Mouse (Mus musculus): ENCODE data around the gene Pde1b. TPM values are rescaled to one million over a fixed set of nuclear protein-coding genes. Genes with fewer than 3 reads are reported as not detected.
A peak's percentile ranks its signal among the peaks of the same experiment; 100 is the strongest.

Pde1b gene
- polyA plus RNA-seq, 1 experiment from 2014 or later = 27.2 TPM

- no peak for ATAC-seq (replicated peaks; ENCODE audit: low FRiP score)
- no peak overlapping the region for H3K4me3 ChIP-seq (ENCODE audit: low read depth, low read length)
- no peak for DNase-seq (ENCODE audit: low spot score)
- no peak overlapping the region for H3K9ac ChIP-seq (ENCODE audit: low read length)
- no peaks in the 10 kb centered on the region for H3K27me3 ChIP-seq (ENCODE audit: control insufficient read depth, insufficient read depth, low read length)
- peaks cover 11% of the 10 kb centered on the region; the same call in 1 of the 2 replicates for H3K4me1 ChIP-seq (replicated peaks; ENCODE audit: control insufficient read depth, insufficient read depth, low read length)
- H3K36me3 ChIP-seq (ENCODE audit: control insufficient read depth, insufficient read depth, low read length) = no peaks in the 10 kb centered on the region
- 74% methylated on average over 1 of the region's 1 CpGs for WGBS
- H3K4me2 ChIP-seq (ENCODE audit: low read depth, low read length, severe bottlenecking) = no peak overlapping the region
- no peaks in the 10 kb centered on the region for H3K9me3 ChIP-seq (ENCODE audit: control insufficient read depth, low read length)
- no peak overlapping the region for H3K27ac ChIP-seq (ENCODE audit: low read depth, low read length)
Measured at GRCm38 (mm10) chr15:103500723-103501122, 2.1 kb upstream of the Pde1b start.

- H3K27ac ChIP-seq (ENCODE audit: low read depth, low read length) = no peak overlapping the region
- no peak overlapping the region for H3K4me2 ChIP-seq (ENCODE audit: low read depth, low read length, severe bottlenecking)
- no peaks in the 10 kb centered on the region for H3K27me3 ChIP-seq (ENCODE audit: control insufficient read depth, insufficient read depth, low read length)
- peaks cover 11% of the 10 kb centered on the region; the same call in 1 of the 2 replicates for H3K4me1 ChIP-seq (replicated peaks; ENCODE audit: control insufficient read depth, insufficient read depth, low read length)
- ATAC-seq (replicated peaks; ENCODE audit: low FRiP score) (no peak), DNase-seq (ENCODE audit: low spot score) (no peak)
- H3K9ac ChIP-seq (ENCODE audit: low read length) = no peak overlapping the region
- no peaks in the 10 kb centered on the region for H3K9me3 ChIP-seq (ENCODE audit: control insufficient read depth, low read length)
- WGBS = 72% methylated on average over 2 of the region's 2 CpGs
- H3K36me3 ChIP-seq (ENCODE audit: control insufficient read depth, insufficient read depth, low read length) = no peaks in the 10 kb centered on the region
- no peak overlapping the region for H3K4me3 ChIP-seq (ENCODE audit: low read depth, low read length)
Measured at GRCm38 (mm10) chr15:103501186-103501585, 1.6 kb upstream of the Pde1b start.

GRCm38 (mm10) chr15:103503251-103503600 is 392 bp downstream of the Pde1b start:
- H3K9me3 ChIP-seq (ENCODE audit: control insufficient read depth, low read length) = no peaks in the 10 kb centered on the region
- no peaks in the 10 kb centered on the region for H3K27me3 ChIP-seq (ENCODE audit: control insufficient read depth, insufficient read depth, low read length)

GRCm38 (mm10) chr15:103503660-103504059 is 826 bp downstream of the Pde1b start:
- peak overlapping the region; percentile 55 for H3K4me3 ChIP-seq (ENCODE audit: low read depth, low read length)
- H3K4me2 ChIP-seq (ENCODE audit: low read depth, low read length, severe bottlenecking) = peak overlapping the region; percentile 94
- no peaks in the 10 kb centered on the region for H3K36me3 ChIP-seq (ENCODE audit: control insufficient read depth, insufficient read depth, low read length)
- H3K9me3 ChIP-seq (ENCODE audit: control insufficient read depth, low read length) = no peaks in the 10 kb centered on the region
- DNase-seq (ENCODE audit: low spot score) = no peak
- ATAC-seq (replicated peaks; ENCODE audit: low FRiP score) = peak; percentile 42
- peaks cover 4% of the 10 kb centered on the region; the same call in 1 of the 2 replicates for H3K4me1 ChIP-seq (replicated peaks; ENCODE audit: control insufficient read depth, insufficient read depth, low read length)
- H3K27ac ChIP-seq (ENCODE audit: low read depth, low read length) = no peak overlapping the region
- peak overlapping the region; percentile 72 for H3K9ac ChIP-seq (ENCODE audit: low read length)
- no peaks in the 10 kb centered on the region for H3K27me3 ChIP-seq (ENCODE audit: control insufficient read depth, insufficient read depth, low read length)
- 51% methylated on average over 12 of the region's 12 CpGs for WGBS

More at GRCm38 (mm10) chr15:103503251-103503600, 392 bp downstream of the Pde1b start:
- H3K9ac ChIP-seq (ENCODE audit: low read length) = peak overlapping the region; percentile 72
- peaks cover 5% of the 10 kb centered on the region; the same call in 1 of the 2 replicates for H3K4me1 ChIP-seq (replicated peaks; ENCODE audit: control insufficient read depth, insufficient read depth, low read length)
- ATAC-seq (replicated peaks; ENCODE audit: low FRiP score) = peak; percentile 70; the same call in 1 of the 2 replicates
- peak overlapping the region; percentile 55 for H3K4me3 ChIP-seq (ENCODE audit: low read depth, low read length)
- no peak overlapping the region for H3K27ac ChIP-seq (ENCODE audit: low read depth, low read length)
- peak overlapping the region; percentile 94 for H3K4me2 ChIP-seq (ENCODE audit: low read depth, low read length, severe bottlenecking)
- no peak for DNase-seq (ENCODE audit: low spot score)
- no peaks in the 10 kb centered on the region for H3K36me3 ChIP-seq (ENCODE audit: control insufficient read depth, insufficient read depth, low read length)
- WGBS = under 1% methylated on average over 15 of the region's 15 CpGs

- 71% methylated on average over 3 of the region's 3 CpGs for WGBS
- Histone ChIP-seq H3K27ac (ENCODE audit: low read depth, low read length) (no peak overlapping the region), H3K27me3 (ENCODE audit: control insufficient read depth, insufficient read depth, low read length) (no peaks in the 10 kb centered on the region)
Measured at GRCm38 (mm10) chr15:103509317-103509716, 6.5 kb downstream of the Pde1b start.

GRCm38 (mm10) chr15:103511652-103512051 is 8.8 kb downstream of the Pde1b start:
- Histone ChIP-seq H3K4me2 (ENCODE audit: low read depth, low read length, severe bottlenecking) (no peak overlapping the region), H3K27me3 (ENCODE audit: control insufficient read depth, insufficient read depth, low read length) (no peaks in the 10 kb centered on the region)

More at GRCm38 (mm10) chr15:103509317-103509716, 6.5 kb downstream of the Pde1b start:
- H3K4me3 ChIP-seq (ENCODE audit: low read depth, low read length) = no peak overlapping the region
- peaks cover 5% of the 10 kb centered on the region; the same call in 1 of the 2 replicates for H3K4me1 ChIP-seq (replicated peaks; ENCODE audit: control insufficient read depth, insufficient read depth, low read length)
- no peak overlapping the region for H3K9ac ChIP-seq (ENCODE audit: low read length)
- DNase-seq (ENCODE audit: low spot score) = no peak
- no peak overlapping the region for H3K4me2 ChIP-seq (ENCODE audit: low read depth, low read length, severe bottlenecking)
- no peaks in the 10 kb centered on the region for H3K9me3 ChIP-seq (ENCODE audit: control insufficient read depth, low read length)
- no peak for ATAC-seq (replicated peaks; ENCODE audit: low FRiP score)
- H3K36me3 ChIP-seq (ENCODE audit: control insufficient read depth, insufficient read depth, low read length) = no peaks in the 10 kb centered on the region

GRCm38 (mm10) chr15:103513621-103514031 is 10.8 kb downstream of the Pde1b start:
- Histone ChIP-seq H3K27me3 (ENCODE audit: control insufficient read depth, insufficient read depth, low read length) (no peaks in the 10 kb centered on the region), H3K9me3 (ENCODE audit: control insufficient read depth, low read length) (no peaks in the 10 kb centered on the region), H3K9ac (ENCODE audit: low read length) (peak overlapping the region; percentile 21; the same call in 1 of the 2 replicates), H3K27ac (ENCODE audit: low read depth, low read length) (no peak overlapping the region; the same call in 1 of the 2 replicates), H3K4me1 (replicated peaks; ENCODE audit: control insufficient read depth, insufficient read depth, low read length) (peaks cover 22% of the 10 kb centered on the region), H3K36me3 (ENCODE audit: control insufficient read depth, insufficient read depth, low read length) (no peaks in the 10 kb centered on the region), H3K4me2 (ENCODE audit: low read depth, low read length, severe bottlenecking) (peak overlapping the region; percentile 63; the same call in 1 of the 2 replicates), H3K4me3 (ENCODE audit: low read depth, low read length) (no peak overlapping the region)
- DNase-seq (ENCODE audit: low spot score) = no peak
- whole genome bisulfite sequencing = 8% methylated on average over 7 of the region's 7 CpGs
- peak; percentile 20; the same call in 1 of the 2 replicates for ATAC-seq (replicated peaks; ENCODE audit: low FRiP score)

More at GRCm38 (mm10) chr15:103511652-103512051, 8.8 kb downstream of the Pde1b start:
- Histone ChIP-seq H3K4me1 (replicated peaks; ENCODE audit: control insufficient read depth, insufficient read depth, low read length) (peaks cover 19% of the 10 kb centered on the region), H3K9me3 (ENCODE audit: control insufficient read depth, low read length) (no peaks in the 10 kb centered on the region), H3K9ac (ENCODE audit: low read length) (no peak overlapping the region), H3K27ac (ENCODE audit: low read depth, low read length) (no peak overlapping the region), H3K36me3 (ENCODE audit: control insufficient read depth, insufficient read depth, low read length) (no peaks in the 10 kb centered on the region), H3K4me3 (ENCODE audit: low read depth, low read length) (no peak overlapping the region)
- ATAC-seq (replicated peaks; ENCODE audit: low FRiP score) (no peak), DNase-seq (ENCODE audit: low spot score) (no peak)
- 71% methylated on average over 1 of the region's 1 CpGs for whole genome bisulfite sequencing

GRCm38 (mm10) chr15:103514119-103514518 is 11.3 kb downstream of the Pde1b start:
- Histone ChIP-seq H3K9me3 (ENCODE audit: control insufficient read depth, low read length) (no peaks in the 10 kb centered on the region), H3K9ac (ENCODE audit: low read length) (peak overlapping the region; percentile 54; the same call in 1 of the 2 replicates), H3K4me3 (ENCODE audit: low read depth, low read length) (peak overlapping the region; percentile 25), H3K27me3 (ENCODE audit: control insufficient read depth, insufficient read depth, low read length) (no peaks in the 10 kb centered on the region), H3K27ac (ENCODE audit: low read depth, low read length) (no peak overlapping the region; the same call in 1 of the 2 replicates), H3K4me2 (ENCODE audit: low read depth, low read length, severe bottlenecking) (peak overlapping the region; percentile 63), H3K36me3 (ENCODE audit: control insufficient read depth, insufficient read depth, low read length) (no peaks in the 10 kb centered on the region), H3K4me1 (replicated peaks; ENCODE audit: control insufficient read depth, insufficient read depth, low read length) (peaks cover 22% of the 10 kb centered on the region)
- peak; percentile 87 for DNase-seq (ENCODE audit: low spot score)
- ATAC-seq (replicated peaks; ENCODE audit: low FRiP score) = peak; percentile 90
- 4% methylated on average over 10 of the region's 10 CpGs for WGBS

- H3K4me3 ChIP-seq (ENCODE audit: low read depth, low read length) = peak overlapping the region; percentile 25; the same call in 1 of the 2 replicates
- H3K27ac ChIP-seq (ENCODE audit: low read depth, low read length) = peak overlapping the region; percentile 50
- no peaks in the 10 kb centered on the region for H3K36me3 ChIP-seq (ENCODE audit: control insufficient read depth, insufficient read depth, low read length)
- no peak for DNase-seq (ENCODE audit: low spot score)
- WGBS = 35% methylated on average over 3 of the region's 3 CpGs
- no peaks in the 10 kb centered on the region for H3K9me3 ChIP-seq (ENCODE audit: control insufficient read depth, low read length)
- peaks cover 29% of the 10 kb centered on the region for H3K4me1 ChIP-seq (replicated peaks; ENCODE audit: control insufficient read depth, insufficient read depth, low read length)
- H3K27me3 ChIP-seq (ENCODE audit: control insufficient read depth, insufficient read depth, low read length) = no peaks in the 10 kb centered on the region
- H3K4me2 ChIP-seq (ENCODE audit: low read depth, low read length, severe bottlenecking) = peak overlapping the region; percentile 42
- no peak for ATAC-seq (replicated peaks; ENCODE audit: low FRiP score)
- peak overlapping the region; percentile 57 for H3K9ac ChIP-seq (ENCODE audit: low read length)
Measured at GRCm38 (mm10) chr15:103514914-103515313, 12.1 kb downstream of the Pde1b start.
